7 mouse cellular contexts compared by ENCODE assay signal in the genomic region with DNA sequence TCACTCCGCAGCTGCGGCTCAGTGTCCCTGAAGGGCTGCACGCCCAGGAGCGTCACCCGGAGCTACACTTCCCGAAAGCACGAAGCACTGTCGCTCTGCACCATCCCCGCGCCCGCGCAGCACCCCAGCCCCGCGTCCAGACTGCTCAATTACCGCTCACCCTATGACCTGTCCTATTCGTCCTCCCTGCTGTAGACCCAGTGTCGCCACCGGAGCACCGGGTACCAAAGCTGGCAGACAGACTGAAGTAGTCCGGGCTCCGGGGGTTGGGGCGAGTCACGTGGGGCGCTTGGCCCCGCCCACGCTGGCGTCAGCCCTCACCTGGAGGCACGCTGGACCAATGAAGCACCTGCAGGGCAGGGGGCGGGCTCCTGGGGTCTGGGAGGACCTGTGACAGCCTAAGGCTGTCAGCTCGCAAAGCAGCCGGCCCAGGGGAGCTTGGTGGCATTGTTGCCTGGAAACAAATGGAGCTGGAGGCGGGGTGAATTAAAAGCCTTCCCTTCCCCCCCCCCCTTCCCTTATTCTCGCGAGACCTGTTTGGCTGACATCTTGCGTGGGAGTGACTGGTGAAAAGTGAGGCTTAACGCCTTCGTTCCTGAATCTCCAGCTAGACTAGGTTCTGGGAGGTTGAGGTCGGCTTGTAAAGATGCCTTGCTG. TPM values are rescaled to one million over a fixed set of nuclear protein-coding genes. Genes with fewer than 3 reads are reported as not detected.
DNase-seq lines count a peak whose midpoint lies in the region; ATAC-seq and TF ChIP-seq lines count a peak whose summit lies in the region.

TSS of gene Gm29427 (minus strand) at position 239 of the 657 bp plus-strand sequence.

- H3K9ac ChIP-seq in embryonic facial prominence, embryonic 12.5 days: peak within 1 kb of the TSS; percentile 88
- peak within 1 kb of the TSS; percentile 91 for H3K9ac ChIP-seq in heart, adult 2 months (ENCODE audit: low read depth, low read length)
- peak within 1 kb of the TSS; percentile 94 for H3K9ac ChIP-seq in limb, embryonic 13.5 days
- peak within 1 kb of the TSS; percentile 100 for H3K9ac ChIP-seq in midbrain, embryonic 16.5 days (ENCODE audit: low read depth, low read length)

- peak; percentile 90 for ATAC-seq in embryonic facial prominence, embryonic 12.5 days (ENCODE audit: insufficient number of reproducible peaks, insufficient read depth, low FRiP score, low TSS enrichment)
- peak; percentile 91 for ATAC-seq in limb, embryonic 13.5 days (ENCODE audit: low FRiP score, low read depth)
- ATAC-seq in midbrain, embryonic 16.5 days: peak; percentile 96

- H3K36me3 ChIP-seq in embryonic facial prominence, embryonic 12.5 days: peaks cover 5% of the 10 kb centered on the region
- H3K36me3 ChIP-seq in heart, adult 2 months (ENCODE audit: control insufficient read depth, insufficient read depth, low read length): peaks cover 25% of the 10 kb centered on the region
- H3K36me3 ChIP-seq in limb, embryonic 13.5 days: peaks cover 14% of the 10 kb centered on the region
- H3K36me3 ChIP-seq in midbrain, embryonic 16.5 days (ENCODE audit: control insufficient read depth, insufficient read depth, low read length): peaks cover 3% of the 10 kb centered on the region; the same call in 1 of the 2 replicates

- peak; percentile 89 for DNase-seq in adrenal gland, postnatal 25 days
- DNase-seq in heart, adult 2 months: peak; percentile 95 to 97
- DNase-seq in kidney, adult 8-10 months: peak; percentile 98
- DNase-seq in spleen, postnatal 10 days (ENCODE audit: low spot score in 2 of 2): peak; percentile 95 to 98

- TF ChIP-seq EP300 in heart, adult 2 months (IDR thresholded peaks at IDR 0.05; ENCODE audit: insufficient read depth, low read depth, low read length): peak; percentile 76; the same call in 1 of the 2 replicates

- under 1% methylated on average over 38 of the region's 38 CpGs for WGBS in embryonic facial prominence, embryonic 12.5 days
- 2% methylated on average over 38 of the region's 38 CpGs for WGBS in heart, adult 2 months
- WGBS in limb, embryonic 13.5 days: under 1% methylated on average over 38 of the region's 38 CpGs
- WGBS in midbrain, embryonic 16.5 days: under 1% methylated on average over 38 of the region's 38 CpGs

- no peak for TF ChIP-seq CTCF in heart, adult 2 months (IDR thresholded peaks at IDR 0.05)

- peaks cover 14% of the 10 kb centered on the region for H3K4me1 ChIP-seq in embryonic facial prominence, embryonic 12.5 days
- H3K4me1 ChIP-seq in heart, adult 2 months (ENCODE audit: control insufficient read depth, insufficient read depth, low read length): peaks cover 5% of the 10 kb centered on the region
- H3K4me1 ChIP-seq in limb, embryonic 13.5 days: peaks cover 18% of the 10 kb centered on the region
- peaks cover 27% of the 10 kb centered on the region for H3K4me1 ChIP-seq in midbrain, embryonic 16.5 days (ENCODE audit: control insufficient read depth, insufficient read depth, low read length)

- intact Hi-C loops in heart, adult 2 months (cut with DNase I): loop anchor here (10.0 kb wide), 1 partner anchor 379 kb away; the partner anchor contains the start of gene Mapkapk2

- H3K27ac ChIP-seq in embryonic facial prominence, embryonic 12.5 days: peak within 1 kb of the TSS; percentile 70; the same call in 1 of the 2 replicates
- H3K27ac ChIP-seq in heart, adult 2 months: peak within 1 kb of the TSS; percentile 96
- H3K27ac ChIP-seq in limb, embryonic 13.5 days: peak within 1 kb of the TSS; percentile 44; the same call in 1 of the 2 replicates
- H3K27ac ChIP-seq in midbrain, embryonic 16.5 days (ENCODE audit: low read length): peak within 1 kb of the TSS; percentile 87

- peak within 1 kb of the TSS; percentile 77 for H3K4me2 ChIP-seq in embryonic facial prominence, embryonic 12.5 days (replicated peaks)
- H3K4me2 ChIP-seq in limb, embryonic 13.5 days (replicated peaks): peak within 1 kb of the TSS; percentile 99
- peak within 1 kb of the TSS; percentile 96 for H3K4me2 ChIP-seq in midbrain, embryonic 16.5 days (ENCODE audit: low read length)

- H3K27me3 ChIP-seq in embryonic facial prominence, embryonic 12.5 days: no peaks in the 10 kb centered on the region
- H3K27me3 ChIP-seq in heart, adult 2 months (ENCODE audit: control insufficient read depth, insufficient read depth, low read length): no peaks in the 10 kb centered on the region
- peaks cover 7% of the 10 kb centered on the region; the same call in 1 of the 2 replicates for H3K27me3 ChIP-seq in limb, embryonic 13.5 days
- H3K27me3 ChIP-seq in midbrain, embryonic 16.5 days (ENCODE audit: control insufficient read depth, insufficient read depth, low read depth, low read length): no peaks in the 10 kb centered on the region

- no peaks in the 10 kb centered on the region for H3K9me3 ChIP-seq in embryonic facial prominence, embryonic 12.5 days
- no peaks in the 10 kb centered on the region for H3K9me3 ChIP-seq in limb, embryonic 13.5 days
- no peaks in the 10 kb centered on the region for H3K9me3 ChIP-seq in midbrain, embryonic 16.5 days (replicated peaks; ENCODE audit: control insufficient read depth, low read length, poor library complexity, severe bottlenecking)

- no peaks in the 10 kb centered on the region; the same call in 1 of the 2 replicates for H3K79me2 ChIP-seq in heart, adult 2 months (replicated peaks; ENCODE audit: control insufficient read depth, insufficient read depth, low read length)

- peak within 1 kb of the TSS; percentile 87 for H3K4me3 ChIP-seq in embryonic facial prominence, embryonic 12.5 days
- H3K4me3 ChIP-seq in heart, adult 2 months: peak within 1 kb of the TSS; percentile 89
- peak within 1 kb of the TSS; percentile 86 for H3K4me3 ChIP-seq in limb, embryonic 13.5 days
- peak within 1 kb of the TSS; percentile 98 for H3K4me3 ChIP-seq in midbrain, embryonic 16.5 days (ENCODE audit: low read depth, low read length)

- peak; percentile 77 for TF ChIP-seq POLR2A in heart, adult 2 months (IDR thresholded peaks at IDR 0.05; ENCODE audit: insufficient read depth, low read depth, low read length)

RNA-seq across cellular contexts. Expression of gene Gm29427, which starts in this region (rescaled TPM):
- 0.21 TPM in 1 of 2 replicates, not detected in the other for total RNA-seq in adrenal gland, postnatal 25 days (2021)
- not detected in 2 replicates for polyA plus RNA-seq in embryonic facial prominence, embryonic 12.5 days (2016; fragmentation: Nextera tagmentation; extraction: Ambion mirVana)
- under 1 TPM; 0.14 to 0.16 TPM for total RNA-seq in heart, adult 2 months (2021)
- 0.14 and 0.32 TPM in 2 replicates for polyA plus RNA-seq in heart, adult 2 months (2012; rRNA removed)
- polyA plus RNA-seq in limb, embryonic 13.5 days (2015; fragmentation: Nextera tagmentation; extraction: Ambion mirVana): not detected in 2 replicates
- not detected in 2 replicates for polyA plus RNA-seq in midbrain, embryonic 16.5 days (2015; fragmentation: Nextera tagmentation; extraction: Ambion mirVana)

Comparison
In these comparisons a context has a peak if more than half of its experiments do, and no peak if none do; other contexts are left out.
1. Peak in every context shown above with its lines: DNase-seq, ATAC-seq, H3K4me3 ChIP-seq and H3K27ac ChIP-seq.
2. Peak in DNase-seq in adrenal gland, postnatal 25 days; RNA of the gene not detected or under 1 TPM.
3. Peak in ATAC-seq, H3K4me3 ChIP-seq, H3K27ac ChIP-seq, H3K9ac ChIP-seq and H3K4me2 ChIP-seq in embryonic facial prominence, embryonic 12.5 days; RNA of the gene not detected or under 1 TPM.
4. Peak in DNase-seq, H3K4me3 ChIP-seq, H3K27ac ChIP-seq and H3K9ac ChIP-seq in heart, adult 2 months; RNA of the gene not detected or under 1 TPM.
5. Peak in ATAC-seq, H3K4me3 ChIP-seq, H3K27ac ChIP-seq, H3K9ac ChIP-seq and H3K4me2 ChIP-seq in limb, embryonic 13.5 days; RNA of the gene not detected or under 1 TPM.
6. Peak in ATAC-seq, H3K4me3 ChIP-seq, H3K27ac ChIP-seq, H3K9ac ChIP-seq and H3K4me2 ChIP-seq in midbrain, embryonic 16.5 days; RNA of the gene not detected or under 1 TPM.
7. H3K27ac ChIP-seq: peak in every context shown above with its lines; median percentile 96 in heart, adult 2 months; 87 in midbrain, embryonic 16.5 days; 70 in embryonic facial prominence, embryonic 12.5 days; 44 in limb, embryonic 13.5 days.